In the genomic region with DNA sequence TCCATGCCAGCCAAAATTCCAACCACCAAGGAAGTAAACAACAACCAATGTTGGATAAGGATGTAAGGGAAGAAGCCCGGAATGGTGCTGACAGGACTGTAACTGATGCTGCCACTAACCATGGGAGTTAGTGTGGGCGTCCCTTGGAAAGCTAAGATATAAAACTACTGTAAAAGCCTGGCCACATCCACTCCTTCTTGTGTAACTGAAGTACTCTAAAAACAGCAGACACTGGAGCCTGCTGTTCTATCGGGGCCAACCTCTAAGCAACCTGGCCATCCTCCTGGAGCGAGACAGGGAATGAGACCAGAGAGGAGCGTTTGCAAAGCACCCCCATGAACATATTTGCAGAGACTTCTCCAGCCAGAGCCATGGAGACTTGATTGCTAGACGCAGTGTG, we compare ENCODE assay signal across 23 mouse cellular contexts. TPM values are rescaled to one million over a fixed set of nuclear protein-coding genes. Genes with fewer than 3 reads are reported as not detected.
DNase-seq lines count a peak whose midpoint lies in the region; ATAC-seq and TF ChIP-seq lines count a peak whose summit lies in the region.
"Had no signal": no experiment of that assay in that cellular context is flagged by ENCODE, and none has a peak within 500 bp of the region (broad histone marks: within the 10 kb centered on the region; RNA-seq: fewer than 3 reads in every experiment).

No protein-coding gene starts in this region.

- no peak for TF ChIP-seq CTCF in testis, adult 2 months (IDR thresholded peaks at IDR 0.05; ENCODE audit: control insufficient read depth, insufficient read depth, insufficient replicate concordance, low read depth, low read length)

- ATAC-seq in frontal cortex, adult (ENCODE audit: low TSS enrichment): peak; percentile 57; the same call in 1 of the 2 replicates
- ATAC-seq: activated CD4-positive, CD25-positive, alpha-beta regulatory T cell, adult 4 months; CD4-positive, CD25-positive, alpha-beta regulatory T cell, adult 4 months; Patski had no signal

- no peak overlapping the region for H3K27ac ChIP-seq in testis, adult 2 months (ENCODE audit: control insufficient read depth, insufficient read depth, low read depth, low read length)
- H3K27ac ChIP-seq in forebrain, embryonic 10.5 days: no peak overlapping the region

- DNase-seq in frontal cortex, adult 2 months (ENCODE audit: extremely low spot score in 1 of 2, low spot score in 1 of 2): no peak
- DNase-seq in heart, adult 11 months: peak; percentile 68
- no peak for DNase-seq in heart, adult 9 months (ENCODE audit: low spot score in 2 of 2)
- no peak for DNase-seq in testis, postnatal 10 days (ENCODE audit: low spot score)
- DNase-seq in brain, adult 2 months (ENCODE audit: low read depth, low spot score): peak; percentile 3
- no peak for DNase-seq in forebrain, embryonic 10.5 days (ENCODE audit: extremely low spot score, low spot score)
- DNase-seq: adrenal gland, adult 2 months; adrenal gland, adult 8-10 months; adrenal gland, postnatal 10 days; adrenal gland, postnatal 14 days; adrenal gland, postnatal 25 days; adrenal gland, postnatal 36 days; B cell, adult 2 months; cerebellum, adult 11 months; cerebellum, adult 11-12 months; cerebellum, adult 18-20 months had no signal

- peak overlapping the region; percentile 8; the same call in 1 of the 2 replicates for H3K4me3 ChIP-seq in testis, adult 2 months (ENCODE audit: control insufficient read depth, low read depth, low read length)
- no peak overlapping the region for H3K4me3 ChIP-seq in forebrain, embryonic 10.5 days

- no peaks in the 10 kb centered on the region for H3K27me3 ChIP-seq in testis, adult 2 months (ENCODE audit: control insufficient read depth, insufficient read depth, low read length)
- H3K27me3 ChIP-seq in forebrain, embryonic 10.5 days (ENCODE audit: poor library complexity, severe bottlenecking): no peaks in the 10 kb centered on the region
- H3K27me3 ChIP-seq: CH12.LX, Patski had no signal

- no peaks in the 10 kb centered on the region; the same call in 1 of the 2 replicates for H3K9me3 ChIP-seq in forebrain, embryonic 10.5 days
- H3K9me3 ChIP-seq: G1E had no signal

- no peaks in the 10 kb centered on the region for H3K36me3 ChIP-seq in testis, adult 2 months (ENCODE audit: control insufficient read depth, insufficient read depth, low read length)
- H3K36me3 ChIP-seq in forebrain, embryonic 10.5 days (replicated peaks): no peaks in the 10 kb centered on the region
- H3K36me3 ChIP-seq: G1E had no signal

- WGBS in forebrain, embryonic 10.5 days: 93% methylated on average over 6 of the region's 6 CpGs

- H3K4me1 ChIP-seq in testis, adult 2 months (ENCODE audit: control insufficient read depth, insufficient read depth, low read length): peaks cover 5% of the 10 kb centered on the region
- H3K4me1 ChIP-seq in forebrain, embryonic 10.5 days: no peaks in the 10 kb centered on the region

- no peak for TF ChIP-seq POLR2A in testis, adult 2 months (IDR thresholded peaks at IDR 0.05; ENCODE audit: control insufficient read depth, low read depth, low read length)

RNA-seq across cellular contexts. Expression of a gene that starts 41.1 kb away (rescaled TPM):
- polyA plus RNA-seq in frontal cortex, adult 2 months (2012; rRNA removed): 43.2 and 47.8 TPM in 2 replicates
- polyA plus RNA-seq in testis, adult 2 months (2012; rRNA removed): 10.3 and 10.8 TPM in 2 replicates
- 35.9 and 39.0 TPM in 2 replicates for polyA plus RNA-seq in forebrain, embryonic 10.5 days (2016; fragmentation: Nextera tagmentation; extraction: Ambion mirVana)

Comparison
In these comparisons a context has a peak if more than half of its experiments do, and no peak if none do; other contexts are left out.
1. DNase-seq: peak in heart, adult 11 months (single experiment) and brain, adult 2 months (single experiment); none in frontal cortex, adult 2 months (0 of 2), heart, adult 9 months (0 of 2), testis, postnatal 10 days (single experiment) and forebrain, embryonic 10.5 days (single experiment).